Mouse (Mus musculus) gastrocnemius, postnatal 36 days (tissue): Measurements from ENCODE around the gene Mef2d. TPM values are rescaled to one million over a fixed set of nuclear protein-coding genes. Genes with fewer than 3 reads are reported as not detected.

Experiments
- DNase-seq, 2 experiments: peaks; one replicate each; pipeline ENCODE4 v3.0.0; 2022
- intact Hi-C: fragments of 180-260 bp; cut with DNase I; formaldehyde crosslinking; loops from one replicate; pipeline ENCODE4 v1.15.1; 2025
- total RNA-seq, 2 experiments: library from RNA; stranded (reverse); gene quantifications; 2 replicates each; pipeline ENCODE4 v1.2.3; 2021

The Mef2d gene
- total RNA-seq, 2 experiments from 2014 or later = 156 to 174 TPM

DNA sequence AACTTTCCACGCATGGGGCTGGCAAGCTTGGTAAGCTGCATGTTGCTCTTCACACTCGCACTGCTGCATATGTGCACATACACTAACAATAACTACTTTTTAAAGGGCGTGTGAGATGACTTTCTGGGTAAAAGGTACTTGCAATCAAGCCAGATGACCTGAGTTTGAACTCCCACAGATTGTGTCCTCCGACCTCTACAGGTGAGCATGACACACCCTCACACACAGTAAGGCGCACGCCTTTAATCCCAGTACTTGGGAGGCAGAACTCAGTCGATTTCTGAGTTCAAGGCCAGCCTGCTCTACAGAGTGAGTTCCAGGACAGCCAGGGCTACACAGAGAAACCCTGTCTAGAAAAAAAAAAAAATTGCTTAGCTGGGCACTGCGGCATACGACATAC, 5.8 kb upstream of the Mef2d start:
- DNase-seq = no peak
- intact Hi-C loops = no loop called here

DNA sequence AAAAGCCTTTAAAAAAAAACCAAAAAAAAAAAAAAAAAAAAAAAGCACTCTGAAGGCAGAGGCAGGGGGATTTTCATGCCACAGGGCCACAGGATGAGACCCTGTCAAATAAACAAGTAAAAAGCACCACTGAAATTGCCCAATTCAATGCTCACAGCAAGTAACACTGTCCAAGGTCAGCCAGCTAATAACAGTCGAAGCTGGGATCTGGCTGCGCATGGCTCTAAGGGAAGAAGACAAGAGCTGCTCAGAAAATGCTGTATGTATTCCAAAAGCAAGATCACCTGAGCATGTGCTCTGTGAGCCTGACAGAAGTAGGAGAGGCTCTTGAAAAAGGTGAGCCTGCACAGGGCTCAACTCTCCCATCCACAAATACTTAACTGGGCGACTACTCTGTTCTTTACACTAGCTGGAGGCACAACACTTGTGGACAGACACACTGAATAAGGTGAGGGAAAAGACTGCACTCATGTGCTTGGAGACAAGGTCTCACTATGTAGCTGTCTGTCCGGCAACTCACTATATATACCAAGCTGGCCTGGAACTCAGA, 5.2 kb upstream of the Mef2d start:
- DNase-seq = no peak
- intact Hi-C loops = no loop called here

DNA sequence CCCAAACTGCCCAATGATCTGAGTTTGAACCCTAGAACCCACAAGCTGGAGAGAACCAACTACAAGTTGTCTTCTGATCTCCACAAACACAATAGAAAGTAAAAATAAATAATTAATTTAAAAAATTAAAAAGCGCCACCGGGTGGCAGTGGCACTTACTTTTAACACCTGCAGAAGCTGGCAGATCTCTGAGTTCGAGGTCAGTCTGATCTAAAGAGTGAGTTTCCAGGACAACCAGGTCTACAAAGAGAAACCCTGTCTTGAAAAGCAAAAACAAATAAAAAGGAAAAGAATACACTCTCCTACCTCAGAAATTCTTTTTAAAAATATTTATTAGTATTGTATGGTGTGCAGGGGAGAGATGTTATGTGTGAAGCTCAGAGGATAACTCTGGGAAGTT, 4.4 kb upstream of the Mef2d start:
- intact Hi-C loops = no loop called here
- DNase-seq = no peak

- DNase-seq = peak; percentile 84 to 91
- intact Hi-C loops = no loop called here
These were observed 3.6 kb upstream of the Mef2d start for GRCm38 (mm10) chr3:88138336-88139242.

GRCm38 (mm10) chr3:88139243-88140177, 2.7 kb upstream of the Mef2d start:
- peak in 1 of 2 experiments; percentile 51 for DNase-seq
- intact Hi-C loops = no loop called here

GRCm38 (mm10) chr3:88140178-88140902, 1.8 kb upstream of the Mef2d start:
- intact Hi-C loops = no loop called here
- peak; percentile 44 to 45 for DNase-seq

DNA sequence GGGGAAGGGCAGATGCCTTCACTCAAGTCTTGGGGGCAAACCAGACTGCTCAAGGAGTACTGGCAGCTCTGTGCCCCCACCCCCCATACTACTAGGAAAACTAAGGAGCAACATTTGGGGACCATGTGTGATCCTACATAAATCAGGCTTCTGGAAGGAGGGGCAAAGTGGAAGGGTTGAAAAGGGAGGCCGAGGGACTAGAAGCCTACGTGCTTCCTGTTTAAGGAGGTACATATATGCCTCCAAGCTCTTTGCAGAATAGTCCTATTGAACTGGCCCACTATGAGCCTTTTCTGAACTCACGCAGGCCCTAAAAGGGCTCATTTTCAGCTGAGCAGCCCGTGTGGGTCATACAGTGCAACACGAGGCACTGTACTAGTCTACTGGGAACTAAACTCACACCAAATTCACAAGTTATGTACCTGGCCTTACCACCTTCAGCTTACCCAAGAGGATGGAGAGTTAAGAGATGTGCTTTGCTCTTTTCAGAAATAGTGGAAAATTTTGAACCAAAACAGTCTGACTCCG, 1.2 kb upstream of the Mef2d start:
- intact Hi-C loops = no loop called here
- DNase-seq = no peak

- no peak for DNase-seq
- intact Hi-C loops = no loop called here
These were observed 759 bp upstream of the Mef2d start for GRCm38 (mm10) chr3:88141439-88141786.

GRCm38 (mm10) chr3:88142546-88142915, 359 bp downstream of the Mef2d start:
- peak in 1 of 2 experiments; percentile 53 for DNase-seq
- intact Hi-C loops = no loop called here

DNA sequence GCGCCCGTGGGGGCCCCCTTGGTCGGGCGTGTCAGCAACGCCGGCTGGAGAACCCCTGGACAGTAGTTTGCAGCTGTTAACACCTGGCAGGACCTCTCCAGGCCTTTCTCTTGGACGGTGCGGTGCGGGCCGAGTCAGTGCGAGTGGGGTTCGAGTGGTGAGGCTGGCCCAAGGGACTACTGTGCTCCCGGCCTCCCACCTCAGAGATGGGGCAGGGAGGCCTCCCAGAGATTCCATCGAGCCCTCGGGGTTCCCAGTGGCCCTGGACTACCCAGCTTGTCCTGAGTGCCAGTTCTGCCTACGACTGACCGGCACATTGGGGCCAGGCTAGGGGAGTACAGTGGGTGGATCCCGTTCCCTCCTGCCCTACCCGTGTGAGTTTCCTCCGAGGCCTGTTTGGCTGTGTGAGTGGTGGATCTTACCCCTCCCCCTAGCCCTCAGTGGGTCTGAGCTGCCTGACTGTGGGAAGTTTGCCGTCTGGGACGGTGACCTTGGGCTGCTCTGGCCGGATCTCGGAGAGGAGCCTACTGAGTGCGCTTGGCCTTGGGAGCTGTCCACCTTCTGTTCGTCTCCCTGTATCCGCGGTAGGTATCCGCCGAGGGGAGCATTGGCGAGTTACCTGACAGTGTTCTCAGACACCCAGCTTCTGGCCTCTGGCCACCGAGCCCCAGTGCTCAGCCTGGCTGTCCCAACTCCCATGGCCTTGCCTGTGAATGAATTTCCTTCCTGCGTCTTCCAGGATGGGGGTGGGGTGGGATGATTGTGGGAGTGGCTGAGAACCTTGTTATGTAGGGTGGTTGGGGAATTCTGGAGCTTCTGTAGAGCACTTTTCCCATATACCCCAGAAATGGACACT, 972 bp downstream of the Mef2d start:
- intact Hi-C loops = no loop called here

DNA sequence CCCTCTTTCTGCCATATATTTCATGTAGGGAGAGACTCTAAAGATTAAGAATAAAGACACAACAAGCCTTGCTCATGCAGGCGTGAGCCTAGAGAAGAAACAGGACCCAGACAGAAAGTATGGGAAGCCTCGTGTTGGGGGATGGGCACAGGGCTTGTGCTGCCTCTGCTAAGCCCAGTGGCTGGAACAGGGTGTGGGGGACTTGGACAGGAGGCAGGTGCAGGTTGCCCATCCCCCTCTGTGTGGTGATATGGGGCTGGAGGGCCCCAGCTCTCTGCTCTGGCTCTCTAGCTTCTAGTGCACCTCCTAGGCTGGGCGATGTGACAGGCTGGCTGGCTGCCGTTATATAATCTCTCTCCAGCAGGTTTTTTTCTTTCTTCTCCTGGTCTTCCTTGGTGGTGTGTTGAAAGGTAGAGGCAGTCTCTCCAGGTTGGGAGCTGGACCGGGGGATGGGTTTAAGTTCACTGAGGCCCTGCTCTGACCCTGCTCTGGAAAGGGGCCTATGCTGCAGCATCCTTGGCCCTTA, 1.9 kb downstream of the Mef2d start:
- intact Hi-C loops = loop anchor here (2.0 kb wide), 1 partner anchor 29 kb away; no protein-coding TSS in a partner anchor
- DNase-seq = peak; percentile 60 to 61

More for the DNA sequence above, 972 bp downstream of the Mef2d start:
- DNase-seq = peak; percentile 66 to 72

GRCm38 (mm10) chr3:88144648-88145410, 2.7 kb downstream of the Mef2d start:
- DNase-seq = no peak
- intact Hi-C loops = loop anchor here (2.0 kb wide), 1 partner anchor 28 kb away; no protein-coding TSS in a partner anchor

- intact Hi-C loops = loop anchor here (2.0 kb wide), 1 partner anchor 27 kb away; no protein-coding TSS in a partner anchor
- DNase-seq = peak in 1 of 2 experiments; percentile 50
These were observed 3.2 kb downstream of the Mef2d start for GRCm38 (mm10) chr3:88145411-88145782.

DNA sequence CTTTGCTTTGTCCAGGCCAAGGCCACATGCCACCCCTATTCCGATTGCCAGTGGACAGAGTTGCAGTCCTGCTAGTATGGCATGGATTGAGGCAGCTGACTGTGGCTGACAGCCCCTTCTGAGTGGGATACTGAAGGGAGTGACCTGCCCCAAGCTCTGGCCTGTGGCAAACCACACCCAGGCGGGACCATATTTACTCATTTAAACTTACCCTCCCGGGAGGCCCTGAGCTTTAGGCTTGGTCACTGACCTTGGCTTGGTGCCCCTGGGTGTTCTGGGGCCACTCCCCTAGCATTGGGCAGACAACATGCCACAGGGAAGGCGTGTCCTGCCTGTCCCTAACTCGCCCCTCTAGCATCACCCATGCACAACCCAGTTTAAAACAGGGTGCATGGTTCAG, 3.8 kb downstream of the Mef2d start:
- intact Hi-C loops = loop anchor here (2.0 kb wide), 1 partner anchor 27 kb away; no protein-coding TSS in a partner anchor
- peak in 1 of 2 experiments; percentile 61 for DNase-seq

- no peak for DNase-seq
- intact Hi-C loops = no loop called here
These were observed 4.4 kb downstream of the Mef2d start for GRCm38 (mm10) chr3:88146376-88147112.

DNA sequence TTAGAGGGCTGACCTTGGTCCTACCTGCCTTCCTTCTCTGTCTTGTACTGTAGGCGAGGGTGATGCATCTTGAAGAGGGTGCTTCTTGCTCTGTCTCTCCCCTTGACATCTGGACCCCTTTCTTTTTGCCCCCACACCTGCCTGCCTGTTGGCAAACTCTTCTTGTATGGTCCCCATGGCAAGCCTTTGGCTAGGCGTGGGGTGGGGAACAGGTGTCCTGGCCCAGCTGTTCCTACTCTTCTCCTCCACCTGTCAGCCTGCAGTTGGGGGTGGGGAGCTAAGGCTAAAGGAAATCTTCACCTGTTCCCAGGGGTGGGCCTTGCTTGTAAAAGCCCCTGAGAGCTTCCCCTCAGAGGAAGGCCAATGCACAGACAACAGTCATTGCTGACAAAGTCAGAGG, 5.3 kb downstream of the Mef2d start:
- no peak for DNase-seq
- intact Hi-C loops = no loop called here

- no peak for DNase-seq
- intact Hi-C loops = no loop called here
These were observed 5.7 kb downstream of the Mef2d start for GRCm38 (mm10) chr3:88147866-88148265.
